Mouse (Mus musculus) heart, embryonic 13.5 days (tissue): ENCODE data around the gene Sycp2l. TPM values are rescaled to one million over a fixed set of nuclear protein-coding genes. Genes with fewer than 3 reads are reported as not detected.
"Not testable (repeated sequence)": the region's sequence is repeated elsewhere in the genome, so short reads cannot be mapped to it uniquely, and the experiment has no call there.

Experiments used
- ATAC-seq: fragments of 200-750 bp; cut with Nextera tagmentation; 2 replicates; pipeline ENCODE4 v1.8.0; 2017; ENCODE audit warnings: moderate TSS enrichment; ENCODE audit not compliant: insufficient number of reproducible peaks, low FRiP score, low TSS enrichment; ENCODE audit errors: extremely low read depth
- H3K27ac ChIP-seq: fragments of 300-500 bp; sonication (generic); replicated peaks from 2 replicates; pipeline ENCODE4 v1.5.1; 2015; ENCODE audit warnings: moderate library complexity, mild to moderate bottlenecking, inconsistent platforms
- H3K27me3 ChIP-seq: fragments of 300-500 bp; sonication (generic); replicated peaks from 2 replicates; pipeline ENCODE4 v1.6.1; 2015; ENCODE audit warnings: mild to moderate bottlenecking, inconsistent platforms
- H3K36me3 ChIP-seq: fragments of 300-500 bp; sonication (generic); 2 replicates; pipeline ENCODE4 v1.6.1; 2015; ENCODE audit warnings: mild to moderate bottlenecking, inconsistent platforms
- H3K4me1 ChIP-seq: fragments of 300-500 bp; sonication (generic); 2 replicates; pipeline ENCODE4 v1.6.1; 2015; ENCODE audit warnings: inconsistent platforms
- H3K4me2 ChIP-seq: fragments of 300-500 bp; sonication (generic); 2 replicates; pipeline ENCODE4 v1.6.1; 2015; ENCODE audit warnings: inconsistent platforms, mild to moderate bottlenecking, moderate library complexity
- H3K4me3 ChIP-seq: fragments of 300-500 bp; sonication (generic); 2 replicates; pipeline ENCODE4 v1.5.1; 2015; ENCODE audit warnings: moderate library complexity, mild to moderate bottlenecking, inconsistent platforms
- H3K9ac ChIP-seq: fragments of 300-500 bp; sonication (generic); 2 replicates; pipeline ENCODE4 v1.6.1; 2015; ENCODE audit warnings: inconsistent platforms, mild to moderate bottlenecking, moderate library complexity
- H3K9me3 ChIP-seq: fragments of 300-500 bp; sonication (generic); 2 replicates; pipeline ENCODE4 v1.6.1; 2016; ENCODE audit warnings: inconsistent platforms
- WGBS: fragments of 180-500 bp; shearing (Covaris S2); methylation state at CpG from one replicate; pipeline ENCODE4 v1.1.7; 2015; ENCODE audit warnings: mixed read lengths; 5-methylcytosine and 5-hydroxymethylcytosine counted together
- polyA plus RNA-seq: library from polyadenylated mRNA; unstranded; fragments of >200 nt; fragmentation: Nextera tagmentation; extraction: Ambion mirVana; gene quantifications from 2 replicates; pipeline ENCODE4 v1.2.1, GENCODE M21; 2015

Sycp2l gene
- polyA plus RNA-seq, 1 experiment from 2014 or later: 0.17 TPM

GRCm38 (mm10) chr13:41129061-41129460 lies 15.0 kb downstream of the Sycp2l start:
- Histone ChIP-seq H3K27me3 (no peaks in the 10 kb centered on the region), H3K36me3 (no peaks in the 10 kb centered on the region), H3K4me1 (no peaks in the 10 kb centered on the region), H3K4me2 (no peak overlapping the region), H3K9me3 (no peaks in the 10 kb centered on the region), H3K27ac (no peak overlapping the region), H3K9ac (no peak overlapping the region), H3K4me3 (no peak overlapping the region)
- no peak for ATAC-seq
- WGBS: 78% methylated on average over 8 of the region's 8 CpGs

GRCm38 (mm10) chr13:41134901-41135300 lies 20.8 kb downstream of the Sycp2l start:
- H3K27me3 ChIP-seq: no peaks in the 10 kb centered on the region
- H3K4me1 ChIP-seq: no peaks in the 10 kb centered on the region
- H3K4me3 ChIP-seq: no peak overlapping the region
- no peak overlapping the region for H3K9ac ChIP-seq
- ATAC-seq: no peak
- H3K9me3 ChIP-seq: no peaks in the 10 kb centered on the region
- H3K36me3 ChIP-seq: no peaks in the 10 kb centered on the region
- H3K4me2 ChIP-seq: 0 out of 2 replicates have a peak overlapping the region, but pooled peaks have one; percentile 28
- 10% methylated on average over 6 of the region's 6 CpGs for WGBS
- H3K27ac ChIP-seq: no peak overlapping the region

GRCm38 (mm10) chr13:41145433-41145970 lies 31.4 kb downstream of the Sycp2l start:
- Histone ChIP-seq H3K4me1 (no peaks in the 10 kb centered on the region), H3K4me2 (no peak overlapping the region), H3K4me3 (no peak overlapping the region), H3K9ac (no peak overlapping the region), H3K9me3 (no peaks in the 10 kb centered on the region), H3K36me3 (no peaks in the 10 kb centered on the region), H3K27ac (no peak overlapping the region), H3K27me3 (no peaks in the 10 kb centered on the region)
- ATAC-seq: no peak
- whole genome bisulfite sequencing: 65% methylated on average over 6 of the region's 6 CpGs

- H3K9me3 ChIP-seq: no peaks in the 10 kb centered on the region
- H3K36me3 ChIP-seq: no peaks in the 10 kb centered on the region
- no peak for ATAC-seq
- no peak overlapping the region for H3K4me2 ChIP-seq
- H3K27me3 ChIP-seq: no peaks in the 10 kb centered on the region
- no peaks in the 10 kb centered on the region for H3K4me1 ChIP-seq
- no peak overlapping the region for H3K9ac ChIP-seq
- no peak overlapping the region for H3K27ac ChIP-seq
- no peak overlapping the region for H3K4me3 ChIP-seq
- 75% methylated on average over 10 of the region's 10 CpGs for WGBS
Observed at GRCm38 (mm10) chr13:41146271-41146670, 32.2 kb downstream of the Sycp2l start.

GRCm38 (mm10) chr13:41153146-41153545 lies 39.0 kb downstream of the Sycp2l start:
- Histone ChIP-seq H3K27me3 (no peaks in the 10 kb centered on the region), H3K27ac (no peak overlapping the region), H3K4me1 (no peaks in the 10 kb centered on the region), H3K36me3 (no peaks in the 10 kb centered on the region), H3K4me2 (no peak overlapping the region), H3K9ac (no peak overlapping the region), H3K9me3 (no peaks in the 10 kb centered on the region), H3K4me3 (no peak overlapping the region)
- 75% methylated on average over 11 of the region's 11 CpGs for WGBS
- no peak for ATAC-seq

GRCm38 (mm10) chr13:41158426-41158825 lies 44.3 kb downstream of the Sycp2l start:
- Histone ChIP-seq H3K4me1 (no peaks in the 10 kb centered on the region), H3K27ac (no peak overlapping the region), H3K36me3 (no peaks in the 10 kb centered on the region), H3K9me3 (no peaks in the 10 kb centered on the region), H3K27me3 (no peaks in the 10 kb centered on the region), H3K9ac (no peak overlapping the region), H3K4me3 (no peak overlapping the region), H3K4me2 (no peak overlapping the region)
- ATAC-seq: no peak
- WGBS: 53% methylated on average over 5 of the region's 5 CpGs

GRCm38 (mm10) chr13:41187886-41188285 lies 73.8 kb downstream of the Sycp2l start:
- H3K36me3 ChIP-seq: no peaks in the 10 kb centered on the region
- ATAC-seq: no peak
- 73% methylated on average over 6 of the region's 6 CpGs for WGBS
- H3K4me2 ChIP-seq: no peak overlapping the region
- H3K4me1 ChIP-seq: no peaks in the 10 kb centered on the region
- H3K9ac ChIP-seq: no peak overlapping the region
- H3K4me3 ChIP-seq: no peak overlapping the region
- no peaks in the 10 kb centered on the region for H3K27me3 ChIP-seq
- no peak overlapping the region for H3K27ac ChIP-seq
- no peaks in the 10 kb centered on the region for H3K9me3 ChIP-seq

- no peaks in the 10 kb centered on the region for H3K9me3 ChIP-seq
- no peak for ATAC-seq
- H3K27me3 ChIP-seq: 0 out of 2 replicates have a peak, but pooled peaks cover 5% of the 10 kb centered on the region
- no peak overlapping the region for H3K4me2 ChIP-seq
- H3K9ac ChIP-seq: no peak overlapping the region
- no peak overlapping the region for H3K27ac ChIP-seq
- no peaks in the 10 kb centered on the region for H3K36me3 ChIP-seq
- WGBS: 66% methylated on average over 3 of the region's 3 CpGs
- no peak overlapping the region for H3K4me3 ChIP-seq
- no peaks in the 10 kb centered on the region for H3K4me1 ChIP-seq
Observed at GRCm38 (mm10) chr13:41195640-41196333, 81.7 kb downstream of the Sycp2l start.

GRCm38 (mm10) chr13:41200861-41201260 lies 86.8 kb downstream of the Sycp2l start:
- no peaks in the 10 kb centered on the region for H3K4me1 ChIP-seq

GRCm38 (mm10) chr13:41203289-41203688 lies 89.2 kb downstream of the Sycp2l start:
- Histone ChIP-seq H3K4me1 (no peaks in the 10 kb centered on the region), H3K9ac (no peak overlapping the region), H3K36me3 (no peaks in the 10 kb centered on the region), H3K4me3 (no peak overlapping the region), H3K27ac (no peak overlapping the region), H3K27me3 (0 out of 2 replicates have a peak, but pooled peaks cover 10% of the 10 kb centered on the region), H3K4me2 (no peak overlapping the region), H3K9me3 (no peaks in the 10 kb centered on the region)
- 64% methylated on average over 7 of the region's 7 CpGs for WGBS
- ATAC-seq: no peak

More at GRCm38 (mm10) chr13:41200861-41201260, 86.8 kb downstream of the Sycp2l start:
- no peak overlapping the region for H3K4me3 ChIP-seq
- 0 out of 2 replicates have a peak, but pooled peaks cover 10% of the 10 kb centered on the region for H3K27me3 ChIP-seq
- H3K27ac ChIP-seq: no peak overlapping the region
- ATAC-seq: no peak
- no peaks in the 10 kb centered on the region for H3K36me3 ChIP-seq
- WGBS: 66% methylated on average over 2 of the region's 2 CpGs
- H3K9ac ChIP-seq: no peak overlapping the region
- H3K4me2 ChIP-seq: no peak overlapping the region
- H3K9me3 ChIP-seq: no peaks in the 10 kb centered on the region

- no peak overlapping the region for H3K27ac ChIP-seq
- H3K36me3 ChIP-seq: no peaks in the 10 kb centered on the region
- H3K9me3 ChIP-seq: no peaks in the 10 kb centered on the region
- no peak overlapping the region for H3K4me2 ChIP-seq
- no peak overlapping the region for H3K9ac ChIP-seq
- H3K4me3 ChIP-seq: no peak overlapping the region
- H3K4me1 ChIP-seq: no peaks in the 10 kb centered on the region
- ATAC-seq: no peak
- 0 out of 2 replicates have a peak, but pooled peaks cover 10% of the 10 kb centered on the region for H3K27me3 ChIP-seq
- 51% methylated on average over 9 of the region's 9 CpGs for WGBS
Observed at GRCm38 (mm10) chr13:41203691-41204090, 89.6 kb downstream of the Sycp2l start.

GRCm38 (mm10) chr13:41205568-41205967 lies 91.5 kb downstream of the Sycp2l start:
- H3K27me3 ChIP-seq, ATAC-seq, H3K36me3 ChIP-seq, H3K4me3 ChIP-seq, H3K27ac ChIP-seq, H3K4me1 ChIP-seq, H3K4me2 ChIP-seq, H3K9me3 ChIP-seq, H3K9ac ChIP-seq: not testable (repeated sequence)
